Mouse (Mus musculus) stomach, postnatal 0 days (tissue): ENCODE measurements around the gene Sult5a1. TPM values are rescaled to one million over a fixed set of nuclear protein-coding genes. Genes with fewer than 3 reads are reported as not detected.
"Not testable (repeated sequence)": the region's sequence is repeated elsewhere in the genome, so short reads cannot be mapped to it uniquely, and the experiment has no call there.

ENCODE experiments used
- ATAC-seq: fragments of 200-750 bp; cut with Nextera tagmentation; 2 replicates; pipeline ENCODE4 v1.8.0; 2017; ENCODE audit not compliant: low FRiP score, low TSS enrichment
- DNase-seq: peaks from one replicate; pipeline ENCODE4 v3.0.0-alpha.2; 2016; ENCODE audit warnings: low spot score
- H3K27ac ChIP-seq: fragments of 300-500 bp; sonication (generic); replicated peaks from 2 replicates; pipeline ENCODE4 v1.5.1; 2014; ENCODE audit warnings: mild to moderate bottlenecking, control low read depth
- H3K27me3 ChIP-seq: fragments of 300-500 bp; sonication (generic); 2 replicates; pipeline ENCODE4 v1.6.1; 2014; ENCODE audit warnings: low read length; ENCODE audit not compliant: control insufficient read depth, insufficient read depth
- H3K36me3 ChIP-seq: fragments of 300-500 bp; sonication (generic); 2 replicates; pipeline ENCODE4 v1.6.1; 2014; ENCODE audit warnings: low read length, mixed read lengths; ENCODE audit not compliant: control insufficient read depth, insufficient read depth
- H3K4me1 ChIP-seq: fragments of 300-500 bp; sonication (generic); replicated peaks from 2 replicates; pipeline ENCODE4 v1.6.1; 2014; ENCODE audit warnings: antibody characterized with exemption; ENCODE audit not compliant: control insufficient read depth, insufficient read depth
- H3K4me2 ChIP-seq: fragments of 300-500 bp; sonication (generic); replicated peaks from 2 replicates; pipeline ENCODE4 v1.6.1; 2014; ENCODE audit warnings: low read depth, mild to moderate bottlenecking, control low read depth, moderate library complexity
- H3K4me3 ChIP-seq: fragments of 300-500 bp; sonication (generic); 2 replicates; pipeline ENCODE4 v1.5.1; 2014; ENCODE audit warnings: low read depth, low read length, control low read depth
- H3K9ac ChIP-seq: fragments of 300-500 bp; sonication (generic); 2 replicates; pipeline ENCODE4 v1.6.1; 2014; ENCODE audit warnings: mild to moderate bottlenecking, low read length, control low read depth, mixed read lengths
- H3K9me3 ChIP-seq: fragments of 300-500 bp; sonication (generic); 2 replicates; pipeline ENCODE4 v1.6.1; 2016; ENCODE audit warnings: low read length; ENCODE audit not compliant: control insufficient read depth
- CTCF ChIP-seq: IDR thresholded peaks from 2 replicates; pipeline ENCODE4 v1.5.1; 2016; ENCODE audit warnings: antibody characterized with exemption, low read depth, mild to moderate bottlenecking, moderate library complexity
- EP300 ChIP-seq: optimal IDR thresholded peaks from 2 replicates; pipeline ENCODE3; 2016; ENCODE audit warnings: antibody characterized with exemption
- WGBS: fragments of 180-500 bp; shearing (Covaris S2); extraction: QIAGEN DNeasy Blood & Tissue Kit; methylation state at CpG from one replicate; pipeline ENCODE4 v1.1.7; 2014; 5-methylcytosine and 5-hydroxymethylcytosine counted together
- polyA plus RNA-seq: library from polyadenylated mRNA; unstranded; fragments of >200 nt; fragmentation: Nextera tagmentation; extraction: Ambion mirVana; gene quantifications from 2 replicates; pipeline ENCODE4 v1.2.1, GENCODE M21; 2015

Sult5a1 gene
- polyA plus RNA-seq, 1 experiment from 2014 or later: 7.8 TPM

GRCm38 (mm10) chr8:123108010-123108409, 50.1 kb downstream of the Sult5a1 start:
- TF ChIP-seq EP300 (no peak), CTCF (peak; percentile 59)
- Histone ChIP-seq H3K9ac (no peak overlapping the region), H3K27me3 (no peaks in the 10 kb centered on the region), H3K4me1 (0 out of 2 replicates have a peak, but pooled peaks cover 3% of the 10 kb centered on the region), H3K27ac (no peak overlapping the region), H3K4me3 (no peak overlapping the region), H3K4me2 (no peak overlapping the region), H3K9me3 (no peaks in the 10 kb centered on the region), H3K36me3 (peaks cover 13% of the 10 kb centered on the region)
- no peak for ATAC-seq
- no peak for DNase-seq
- WGBS: 46% methylated on average over 1 of the region's 1 CpGs

GRCm38 (mm10) chr8:123106531-123106930, 51.6 kb downstream of the Sult5a1 start:
- DNase-seq (no peak), ATAC-seq (no peak)
- no peak overlapping the region for H3K4me3 ChIP-seq
- H3K27me3 ChIP-seq: no peaks in the 10 kb centered on the region
- no peak overlapping the region for H3K4me2 ChIP-seq
- 0 out of 2 replicates have a peak, but pooled peaks cover 6% of the 10 kb centered on the region for H3K4me1 ChIP-seq
- 41% methylated on average over 2 of the region's 2 CpGs for WGBS
- H3K9me3 ChIP-seq: no peaks in the 10 kb centered on the region
- H3K36me3 ChIP-seq: peaks cover 13% of the 10 kb centered on the region
- no peak overlapping the region for H3K27ac ChIP-seq
- TF ChIP-seq CTCF: peak; percentile 76
- TF ChIP-seq EP300: no peak
- H3K9ac ChIP-seq: no peak overlapping the region

GRCm38 (mm10) chr8:123105553-123106326, 52.4 kb downstream of the Sult5a1 start:
- Histone ChIP-seq H3K4me1 (0 out of 2 replicates have a peak, but pooled peaks cover 6% of the 10 kb centered on the region), H3K9me3 (no peaks in the 10 kb centered on the region), H3K27ac (no peak overlapping the region), H3K4me3 (no peak overlapping the region), H3K36me3 (peaks cover 13% of the 10 kb centered on the region), H3K9ac (no peak overlapping the region), H3K27me3 (no peaks in the 10 kb centered on the region), H3K4me2 (no peak overlapping the region)
- 62% methylated on average over 5 of the region's 5 CpGs for WGBS
- ATAC-seq (no peak), DNase-seq (no peak)
- peak; percentile 79 for TF ChIP-seq CTCF
- TF ChIP-seq EP300: no peak

- no peak for DNase-seq
- TF ChIP-seq CTCF: no peak
- no peak for TF ChIP-seq EP300
- Histone ChIP-seq H3K4me2 (peak overlapping the region; percentile 76), H3K9ac (peak overlapping the region; percentile 92; the same call in 1 of the 2 replicates), H3K9me3 (no peaks in the 10 kb centered on the region), H3K27ac (no peak overlapping the region), H3K4me3 (no peak overlapping the region), H3K36me3 (peaks cover 13% of the 10 kb centered on the region), H3K4me1 (0 out of 2 replicates have a peak, but pooled peaks cover 6% of the 10 kb centered on the region), H3K27me3 (no peaks in the 10 kb centered on the region)
- 67% methylated on average over 6 of the region's 6 CpGs for WGBS
- no peak for ATAC-seq
Measured at GRCm38 (mm10) chr8:123104046-123104767, 53.9 kb downstream of the Sult5a1 start.

GRCm38 (mm10) chr8:123103285-123103684, 54.8 kb downstream of the Sult5a1 start:
- 12% methylated on average over 14 of the region's 15 CpGs for WGBS
- H3K9me3 ChIP-seq: no peaks in the 10 kb centered on the region

GRCm38 (mm10) chr8:123102855-123103254, 55.3 kb downstream of the Sult5a1 start:
- H3K27me3 ChIP-seq, ATAC-seq, H3K4me1 ChIP-seq, H3K9me3 ChIP-seq: not testable (repeated sequence)
- DNase-seq: peak; percentile 27
- peak overlapping the region; percentile 96 for H3K27ac ChIP-seq
- H3K9ac ChIP-seq: peak overlapping the region; percentile 92
- peak overlapping the region; percentile 89 for H3K4me3 ChIP-seq
- WGBS: 0% methylated on average over 25 of the region's 26 CpGs
- H3K36me3 ChIP-seq: peaks cover 15% of the 10 kb centered on the region
- peak overlapping the region; percentile 76 for H3K4me2 ChIP-seq

More at GRCm38 (mm10) chr8:123103285-123103684, 54.8 kb downstream of the Sult5a1 start:
- peak overlapping the region; percentile 92 for H3K9ac ChIP-seq
- H3K4me1 ChIP-seq: 0 out of 2 replicates have a peak, but pooled peaks cover 6% of the 10 kb centered on the region
- H3K36me3 ChIP-seq: peaks cover 13% of the 10 kb centered on the region
- DNase-seq (no peak), ATAC-seq (no peak)
- H3K27ac ChIP-seq: peak overlapping the region; percentile 96
- no peak for TF ChIP-seq CTCF
- no peak for TF ChIP-seq EP300
- no peaks in the 10 kb centered on the region for H3K27me3 ChIP-seq
- peak overlapping the region; percentile 76 for H3K4me2 ChIP-seq
- peak overlapping the region; percentile 89 for H3K4me3 ChIP-seq
